Mouse (Mus musculus) right cerebral cortex, adult 2 months (tissue): Measurements from ENCODE around the gene Nmrk2.

Experiments
- DNase-seq, 2 experiments: peaks; one replicate each; pipeline ENCODE4 v3.0.0; 2021 to 2022; ENCODE audit warnings: low spot score in 2 of 2

Gene Nmrk2

DNA sequence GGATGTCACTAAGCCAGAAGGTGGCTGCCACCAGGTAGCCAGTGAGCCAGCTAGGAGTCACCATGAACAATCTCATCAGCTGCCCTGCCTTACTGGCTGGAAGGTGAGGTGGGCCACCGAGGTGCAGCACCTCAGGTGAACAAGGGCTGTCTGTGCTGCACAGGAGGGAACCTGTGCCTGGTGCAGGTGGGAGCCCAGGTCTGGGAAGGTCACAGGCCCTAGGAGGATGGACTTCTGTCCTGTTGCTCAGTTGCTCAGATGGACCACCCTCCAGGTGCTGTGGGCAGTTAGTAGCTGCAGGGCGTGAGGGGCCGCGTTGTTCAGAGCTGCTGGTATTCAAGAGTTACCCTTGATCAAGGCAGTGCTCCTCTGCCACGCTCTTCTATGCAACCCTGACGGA, 15.0 kb upstream of the Nmrk2 start:
- no peak for DNase-seq

GRCm38 (mm10) chr10:81216260-81216659, 14.4 kb upstream of the Nmrk2 start:
- DNase-seq = no peak

DNA sequence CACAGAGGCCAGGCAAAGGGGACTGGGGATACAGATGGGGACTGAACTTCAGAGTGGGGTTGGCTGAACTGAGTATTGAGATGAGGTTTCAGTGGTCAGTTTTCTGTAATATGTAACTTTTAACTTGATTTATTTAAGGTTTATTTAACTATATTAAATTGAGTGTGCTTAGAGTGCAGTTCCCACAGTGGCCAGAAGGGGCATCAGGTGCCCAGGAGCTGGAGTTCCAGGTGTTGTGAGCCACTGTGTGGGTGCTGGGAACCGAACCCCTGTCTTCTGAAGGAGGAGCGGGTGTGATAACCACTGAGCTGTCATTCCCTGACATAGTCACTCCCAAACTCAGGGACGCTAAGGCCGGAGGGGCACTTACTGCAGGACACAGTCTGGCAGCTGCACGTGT, 8.3 kb upstream of the Nmrk2 start:
- no peak for DNase-seq

DNA sequence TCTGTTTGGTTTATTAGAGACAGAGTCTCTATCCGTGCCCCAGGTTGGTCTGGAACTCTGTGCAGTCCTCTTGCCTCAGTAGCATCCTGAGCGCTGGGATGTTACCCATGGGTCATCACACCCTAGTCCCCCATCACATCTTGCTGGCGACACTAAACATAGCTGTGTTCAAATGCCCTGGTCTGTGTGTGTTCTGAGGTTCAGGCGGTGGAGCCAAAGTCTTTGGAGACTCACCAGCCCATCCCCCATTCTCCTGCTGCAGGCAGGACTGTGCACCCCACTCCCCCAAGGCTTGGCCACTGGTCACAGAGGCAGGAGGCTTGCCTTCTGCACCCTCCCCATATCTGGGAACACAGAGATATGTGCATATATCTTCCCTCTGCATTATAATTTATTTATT, 2.3 kb upstream of the Nmrk2 start:
- no peak for DNase-seq

GRCm38 (mm10) chr10:81202978-81203720, 1.3 kb upstream of the Nmrk2 start:
- no peak for DNase-seq

- no peak for DNase-seq
Observed at GRCm38 (mm10) chr10:81200605-81201287, 1.1 kb downstream of the Nmrk2 start.

- no peak for DNase-seq
Observed at GRCm38 (mm10) chr10:81200141-81200540, 1.7 kb downstream of the Nmrk2 start.

GRCm38 (mm10) chr10:81198990-81199389, 2.9 kb downstream of the Nmrk2 start:
- no peak for DNase-seq

- DNase-seq = peak; percentile 83
Observed at GRCm38 (mm10) chr10:81198230-81198629, 3.6 kb downstream of the Nmrk2 start.

GRCm38 (mm10) chr10:81197305-81197704, 4.5 kb downstream of the Nmrk2 start:
- no peak for DNase-seq

DNA sequence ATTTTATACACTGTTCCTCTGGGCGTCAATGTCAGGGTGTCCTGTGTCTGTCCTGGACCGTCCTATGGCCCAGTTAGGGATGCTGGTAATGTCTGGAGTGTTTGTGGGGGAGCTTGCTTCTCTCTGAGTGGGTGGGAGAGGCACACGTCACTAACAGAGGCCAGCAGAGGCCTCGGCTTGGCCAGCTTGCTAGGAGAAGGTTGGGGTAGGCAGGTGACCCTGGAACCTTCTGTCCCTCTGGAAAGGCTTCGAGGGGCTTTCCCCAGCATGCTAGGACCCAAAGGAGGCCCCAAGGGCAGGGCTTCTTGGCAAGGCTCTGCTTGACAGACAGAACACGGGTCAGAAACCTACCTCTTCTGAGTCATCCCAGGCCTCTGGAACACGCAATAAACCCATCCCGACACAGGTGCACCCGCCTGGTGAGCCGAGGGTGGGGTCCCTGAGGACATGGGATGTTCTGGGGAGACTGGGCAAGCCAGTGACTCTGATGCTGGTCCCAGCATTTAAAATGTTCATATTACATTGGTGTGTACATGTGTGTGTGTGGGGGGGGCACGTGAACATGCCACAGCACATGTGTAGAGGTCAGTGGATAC, 5.3 kb downstream of the Nmrk2 start:
- no peak for DNase-seq

GRCm38 (mm10) chr10:81195300-81195699, 6.6 kb downstream of the Nmrk2 start:
- DNase-seq = no peak

GRCm38 (mm10) chr10:81193991-81194774, 7.7 kb downstream of the Nmrk2 start:
- no peak for DNase-seq

DNA sequence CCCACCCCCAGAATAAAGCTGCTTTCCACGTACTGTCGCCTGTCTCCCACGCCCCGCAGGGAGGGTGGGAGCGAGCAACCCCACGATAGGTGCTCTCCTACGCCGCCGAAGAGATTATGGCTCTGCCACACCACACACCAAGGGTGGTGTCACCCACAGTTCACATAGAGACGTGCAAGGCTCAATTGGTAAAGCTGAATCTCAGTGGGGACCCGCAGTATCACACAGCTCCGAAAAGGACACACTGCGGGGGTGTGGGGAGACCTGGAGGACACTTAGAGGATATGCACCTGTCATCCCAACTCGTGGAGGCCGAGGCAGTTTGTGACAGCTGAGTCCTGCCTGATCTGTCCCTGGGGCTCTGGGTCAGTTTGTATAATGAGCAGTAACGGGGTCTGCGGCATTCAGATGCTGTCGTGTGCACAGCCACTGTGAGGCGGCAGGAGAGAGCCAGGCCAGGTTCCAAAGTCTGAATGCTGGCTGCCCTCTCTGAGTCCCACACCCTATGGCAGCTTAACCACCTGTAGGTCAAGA, 8.8 kb downstream of the Nmrk2 start:
- DNase-seq = peak; percentile 50 to 57

- DNase-seq = peak; percentile 84 to 87
Observed at GRCm38 (mm10) chr10:81192270-81192967, 9.4 kb downstream of the Nmrk2 start.

GRCm38 (mm10) chr10:81191342-81191982, 10.4 kb downstream of the Nmrk2 start:
- no peak for DNase-seq

GRCm38 (mm10) chr10:81190912-81191321, 10.9 kb downstream of the Nmrk2 start:
- DNase-seq = no peak

- DNase-seq = no peak
Observed at GRCm38 (mm10) chr10:81190236-81190911, 11.5 kb downstream of the Nmrk2 start.

GRCm38 (mm10) chr10:81189821-81190220, 12.0 kb downstream of the Nmrk2 start:
- no peak for DNase-seq

DNA sequence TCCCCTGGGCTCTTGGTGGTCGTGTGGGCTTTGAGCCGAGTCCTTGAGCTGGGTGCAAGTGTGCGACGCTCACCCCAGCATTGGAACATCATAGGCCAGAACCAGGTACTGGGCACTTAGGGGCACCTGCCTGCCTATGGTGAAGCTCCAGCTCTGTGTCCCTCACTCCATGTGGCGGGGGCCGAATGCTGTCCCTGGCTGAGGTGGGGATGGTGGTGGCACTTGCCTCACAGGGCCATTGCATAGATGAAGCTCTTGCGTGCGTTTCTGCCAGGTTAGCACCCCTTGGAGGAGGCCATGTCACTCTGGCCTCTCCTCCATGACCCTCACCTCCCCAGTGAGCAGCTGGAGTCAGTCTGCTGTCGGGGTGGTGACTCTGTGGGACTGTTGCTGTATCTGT, 14.7 kb downstream of the Nmrk2 start:
- no peak for DNase-seq
